Mouse (Mus musculus) lung, adult 2 months (tissue): ENCODE results near the gene Tmc4. TPM values are rescaled to one million over a fixed set of nuclear protein-coding genes. Genes with fewer than 3 reads are reported as not detected.
"Not testable (repeated sequence)": the region's sequence is repeated elsewhere in the genome, so short reads cannot be mapped to it uniquely, and the experiment has no call there.

Source experiments
- DNase-seq: peaks from one replicate; pipeline ENCODE4 v3.0.0; 2022
- H3K4me1 ChIP-seq: fragments of 200-500 bp; 2 replicates; pipeline ENCODE4 v1.6.1; 2011; ENCODE audit warnings: low read length; ENCODE audit not compliant: control insufficient read depth, insufficient read depth
- H3K4me3 ChIP-seq: fragments of 200-500 bp; replicated peaks from 2 replicates; pipeline ENCODE3; 2011; ENCODE audit warnings: low read depth, mild to moderate bottlenecking, control low read depth, low read length; ENCODE audit errors: extremely low read depth
- CTCF ChIP-seq: fragments of 200-500 bp; IDR thresholded peaks from 2 replicates; pipeline ENCODE4 v1.5.1; 2011; ENCODE audit warnings: mild to moderate bottlenecking, low read length, control low read depth; ENCODE audit not compliant: insufficient read depth
- POLR2A ChIP-seq: fragments of 200-500 bp; IDR thresholded peaks from 2 replicates; pipeline ENCODE4 v1.6.1; 2011; ENCODE audit warnings: low read depth, mild to moderate bottlenecking, control low read depth, low read length, borderline replicate concordance; ENCODE audit errors: extremely low read depth
- WGBS: fragments of 180-500 bp; shearing (Covaris S2); methylation state at CpG from one replicate; pipeline ENCODE4 v1.1.7; 2018; 5-methylcytosine and 5-hydroxymethylcytosine counted together
- polyA plus RNA-seq: library from polyadenylated mRNA; depleted of rRNA; stranded (reverse); fragments of >200 nt; gene quantifications from 2 replicates; pipeline ENCODE4 v1.2.3, GENCODE M21; 2012; rRNA removed

The Tmc4 gene
- 79.8 and 83.7 TPM in 2 replicates for polyA plus RNA-seq

GRCm38 (mm10) chr7:3677342-3677741 lies at the start of gene Tmc4:
Gene Tmc4 (minus strand): TSS chr7:3677553.
- DNase-seq: peak; percentile 59
- 52% methylated on average over 9 of the region's 9 CpGs for WGBS
- Histone ChIP-seq H3K4me1 (no peaks in the 10 kb centered on the region), H3K4me3 (peak within 1 kb of the TSS; percentile 65)
- TF ChIP-seq CTCF (no peak), POLR2A (0 out of 2 replicates have a peak, but pooled peaks have one; percentile 12)

DNA sequence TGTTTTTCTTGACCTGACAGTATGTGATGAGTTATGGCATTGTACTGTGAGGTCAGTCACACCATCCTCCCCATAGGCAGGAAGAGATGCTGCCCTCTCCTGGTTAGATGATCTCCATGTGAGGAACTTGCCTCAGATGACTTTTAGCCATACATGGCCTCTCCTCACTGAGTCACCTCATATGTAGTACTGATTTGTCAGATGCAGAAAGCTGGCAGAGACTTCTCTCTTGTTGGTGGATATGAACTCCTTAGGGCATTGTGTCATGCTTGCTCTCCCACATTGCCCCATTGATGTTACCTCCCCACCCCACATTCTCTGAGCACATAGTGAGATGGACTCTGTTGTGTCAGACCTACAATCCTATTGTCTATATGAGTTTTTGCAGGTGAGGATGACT lies 48.1 kb upstream of the Tmc4 start:
- DNase-seq, H3K4me1 ChIP-seq, H3K4me3 ChIP-seq: not testable (repeated sequence)

DNA sequence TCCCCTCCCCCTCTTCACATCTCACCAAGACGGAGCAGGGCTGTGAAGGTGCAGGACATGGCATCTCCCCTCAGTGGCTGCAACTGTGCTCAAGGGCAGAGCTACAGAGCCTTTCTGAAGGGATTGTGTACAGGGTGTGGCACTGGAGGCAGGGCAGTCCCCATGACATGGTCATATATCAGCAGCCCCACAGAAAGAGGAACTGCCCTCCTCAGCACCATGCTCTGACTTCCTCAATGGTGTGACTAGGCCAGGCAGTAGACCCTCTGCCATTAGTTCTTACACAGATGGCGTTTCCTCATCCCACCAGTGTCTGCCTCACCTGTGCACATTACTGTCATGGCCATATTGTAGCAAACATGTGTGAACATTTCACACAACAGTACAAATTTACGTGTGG lies 42.9 kb upstream of the Tmc4 start, which contains the start of gene Pirb:
TSS of gene Pirb (minus strand) at position 124 of the 400 bp plus-strand sequence.
- 40% methylated on average over 1 of the region's 3 CpGs for WGBS
- H3K4me3 ChIP-seq, H3K4me1 ChIP-seq, DNase-seq: not testable (repeated sequence)

GRCm38 (mm10) chr7:3715249-3715648 lies 37.9 kb upstream of the Tmc4 start:
- no peak for DNase-seq
- 25% methylated on average over 1 of the region's 1 CpGs for WGBS
- Histone ChIP-seq H3K4me1 (no peaks in the 10 kb centered on the region), H3K4me3 (no peak overlapping the region)
- no peak for TF ChIP-seq POLR2A
- no peak for TF ChIP-seq CTCF

DNA sequence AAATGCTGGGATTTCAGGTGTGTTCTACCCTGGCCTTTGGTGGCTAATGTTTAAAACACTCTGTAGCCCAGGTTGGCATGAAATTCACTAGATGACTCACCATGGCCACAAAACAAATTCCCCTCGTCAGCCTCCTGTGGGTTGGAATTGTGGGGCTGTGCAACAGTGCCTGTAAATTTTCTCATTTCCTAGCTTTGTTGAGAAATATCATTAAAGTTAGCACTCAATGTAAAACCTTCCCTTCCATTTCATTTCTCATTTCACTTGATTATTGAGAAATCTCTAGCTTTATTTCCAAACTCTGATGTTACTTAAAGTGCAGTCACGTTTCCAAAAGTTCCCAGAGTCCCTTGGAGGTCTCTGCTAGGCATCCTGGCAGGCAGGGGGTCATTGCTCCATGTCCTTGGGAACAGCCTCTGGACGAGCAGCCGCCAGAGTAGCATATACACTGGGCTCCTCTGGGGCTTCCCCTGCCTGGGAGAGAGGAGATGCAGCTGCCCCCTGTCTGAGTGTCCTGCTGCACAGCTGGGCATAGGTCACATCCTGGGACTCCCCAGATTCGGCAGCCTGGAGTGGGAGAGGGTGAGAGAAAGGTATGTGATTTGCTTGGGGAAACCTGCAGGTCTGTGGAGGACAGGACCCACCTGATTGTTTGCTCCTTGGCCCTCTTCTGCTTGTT lies 35.0 kb upstream of the Tmc4 start:
- no peak for DNase-seq
- no peaks in the 10 kb centered on the region for H3K4me1 ChIP-seq
- TF ChIP-seq POLR2A: no peak
- TF ChIP-seq CTCF: no peak
- no peak overlapping the region for H3K4me3 ChIP-seq
- 32% methylated on average over 5 of the region's 5 CpGs for WGBS

DNA sequence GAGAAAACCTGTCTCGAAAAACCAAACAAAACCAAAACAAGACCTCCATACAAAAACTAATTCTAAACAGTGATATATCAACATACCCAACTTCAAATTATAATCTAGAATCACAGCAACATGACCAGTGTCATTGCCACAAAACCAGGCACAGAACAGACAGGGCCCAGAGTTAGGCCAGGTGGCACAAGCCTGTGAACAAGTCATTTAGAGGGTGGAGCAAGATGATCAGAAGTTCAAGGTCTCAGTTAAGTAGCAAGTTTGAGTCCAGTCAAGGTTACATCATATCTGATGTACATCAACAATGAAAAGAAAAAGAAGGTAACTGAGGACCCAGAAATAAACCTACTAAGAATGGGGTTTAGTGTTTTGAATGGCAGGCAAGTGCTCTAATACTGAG lies 31.6 kb upstream of the Tmc4 start:
- H3K4me3 ChIP-seq: no peak overlapping the region
- 79% methylated on average over 1 of the region's 1 CpGs for WGBS
- no peak for DNase-seq
- peaks cover 16% of the 10 kb centered on the region for H3K4me1 ChIP-seq
- no peak for TF ChIP-seq CTCF

DNA sequence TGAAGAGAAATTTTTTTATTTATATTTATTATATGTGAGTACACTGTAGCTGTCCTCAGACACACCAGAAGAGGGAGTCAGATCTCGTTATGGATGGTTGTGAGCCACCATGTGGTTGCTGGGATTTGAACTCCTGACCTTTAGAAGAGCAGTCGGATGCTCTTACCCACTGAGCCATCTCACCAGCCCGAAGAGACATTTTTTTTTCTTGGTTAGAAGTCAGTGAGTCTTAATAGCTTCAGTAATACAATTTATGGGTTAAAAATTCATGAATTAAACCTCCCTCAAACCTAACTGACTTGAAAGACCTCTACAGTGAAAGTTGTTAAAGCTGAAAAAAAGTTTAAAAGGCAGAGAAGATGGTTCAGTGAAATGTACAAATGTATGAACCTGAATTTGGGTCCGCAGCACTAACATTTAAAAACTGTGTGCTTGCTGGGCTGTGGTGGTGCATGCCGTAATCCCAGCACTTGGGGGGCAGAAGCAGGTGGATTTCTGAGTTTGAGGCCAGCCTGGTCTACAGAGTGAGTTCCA lies 31.2 kb upstream of the Tmc4 start:
- not testable (repeated sequence) for H3K4me3 ChIP-seq, DNase-seq
- WGBS: 45% methylated on average over 5 of the region's 5 CpGs
- H3K4me1 ChIP-seq: peaks cover 16% of the 10 kb centered on the region

DNA sequence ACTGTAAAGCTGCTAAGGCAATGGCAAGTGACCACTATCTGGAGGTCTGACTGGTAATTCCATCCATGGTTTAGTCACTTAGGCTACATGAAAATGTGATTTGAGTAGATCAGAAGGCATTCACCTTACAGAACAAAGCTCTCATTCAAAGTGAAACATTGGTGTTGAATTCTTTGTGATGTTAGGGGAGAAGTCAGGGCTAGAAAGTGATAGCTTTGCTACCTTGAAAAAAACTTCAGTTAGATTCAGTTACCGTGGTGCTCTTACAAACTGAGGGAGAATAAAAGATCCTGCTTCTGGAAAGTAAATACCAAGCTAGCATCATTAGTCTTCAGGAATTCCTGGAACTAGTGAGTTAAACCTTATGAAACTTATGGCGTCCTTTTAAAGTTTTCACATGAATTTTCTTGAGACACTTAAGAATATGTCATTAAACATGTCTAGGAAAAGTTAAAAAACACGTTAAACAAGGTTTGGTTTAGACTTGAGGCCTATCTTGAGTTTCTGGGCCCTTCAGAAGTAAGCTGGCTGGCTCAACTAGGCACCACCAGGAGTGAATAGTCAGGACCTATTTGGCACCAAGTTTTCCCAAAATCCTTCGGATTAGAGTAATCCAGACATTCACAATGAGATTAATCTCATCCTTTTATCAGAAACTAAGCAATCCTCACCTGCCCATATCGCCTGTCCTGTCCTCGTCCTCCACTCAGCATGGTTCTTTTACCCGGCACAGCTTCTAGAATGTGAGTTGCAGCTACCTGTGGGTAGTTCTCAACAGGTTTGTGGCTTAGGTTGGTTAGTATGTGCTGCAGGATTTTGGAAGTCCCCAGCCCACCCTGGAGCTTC lies 30.4 kb upstream of the Tmc4 start:
- Histone ChIP-seq H3K4me1 (peaks cover 16% of the 10 kb centered on the region), H3K4me3 (no peak overlapping the region)
- no peak for TF ChIP-seq CTCF
- no peak for TF ChIP-seq POLR2A
- DNase-seq: no peak
- WGBS: 56% methylated on average over 7 of the region's 7 CpGs

GRCm38 (mm10) chr7:3707027-3707426 lies 29.7 kb upstream of the Tmc4 start:
- H3K4me1 ChIP-seq: peaks cover 16% of the 10 kb centered on the region
- WGBS: 45% methylated on average over 4 of the region's 4 CpGs
- DNase-seq: no peak

GRCm38 (mm10) chr7:3706343-3706934 lies 29.1 kb upstream of the Tmc4 start:
- no peak overlapping the region for H3K4me3 ChIP-seq
- TF ChIP-seq POLR2A: no peak
- no peak for TF ChIP-seq CTCF
- 40% methylated on average over 11 of the region's 11 CpGs for WGBS
- peak; percentile 7 for DNase-seq
- peaks cover 16% of the 10 kb centered on the region for H3K4me1 ChIP-seq

More at GRCm38 (mm10) chr7:3707027-3707426, 29.7 kb upstream of the Tmc4 start:
- H3K4me3 ChIP-seq: no peak overlapping the region
- TF ChIP-seq POLR2A (no peak), CTCF (no peak)
